Mouse (Mus musculus) ES-E14 (cell line): ENCODE measurements around the gene Zfp646. TPM values are rescaled to one million over a fixed set of nuclear protein-coding genes. Genes with fewer than 3 reads are reported as not detected.
"Not testable (repeated sequence)": the region's sequence is repeated elsewhere in the genome, so short reads cannot be mapped to it uniquely, and the experiment has no call there.

Experiments
- DNase-seq: peaks from one replicate; pipeline ENCODE4 v3.0.0-alpha.2; 2013; ENCODE audit warnings: low read depth, low spot score
- H3K27ac ChIP-seq: 2 replicates; pipeline ENCODE4 v1.5.1; 2012; ENCODE audit warnings: low read depth, mild to moderate bottlenecking, low read length, moderate library complexity, mixed read lengths; ENCODE audit not compliant: poor library complexity, insufficient read depth, severe bottlenecking
- H3K36me3 ChIP-seq: 2 replicates; pipeline ENCODE4 v1.6.1; 2012; ENCODE audit warnings: mild to moderate bottlenecking, low read length, moderate library complexity, mixed read lengths; ENCODE audit not compliant: control insufficient read depth, poor library complexity, insufficient read depth, severe bottlenecking
- H3K4me1 ChIP-seq, 2 experiments: fragments of 150-350 bp in 1 of 2; sonication (generic) in 1 of 2; 2 replicates each; pipeline ENCODE4 v1.6.1; 2012; ENCODE audit warnings: low read length in 2 of 2, mild to moderate bottlenecking in 1 of 2, mixed read lengths in 1 of 2; ENCODE audit not compliant: control insufficient read depth in 2 of 2, insufficient read depth in 2 of 2, poor library complexity in 1 of 2
- H3K4me3 ChIP-seq, 2 experiments: fragments of 150-350 bp in 1 of 2; sonication (generic) in 1 of 2; 2 replicates each; pipeline ENCODE4 v1.5.1; 2012; ENCODE audit warnings: low read length in 2 of 2, low read depth in 1 of 2, mild to moderate bottlenecking in 1 of 2, mixed read lengths in 1 of 2; ENCODE audit not compliant: insufficient read depth in 1 of 2, poor library complexity in 1 of 2, severe bottlenecking in 1 of 2
- H3K9ac ChIP-seq: 2 replicates; pipeline ENCODE4 v1.6.1; 2012; ENCODE audit warnings: low read depth, mild to moderate bottlenecking, low read length, mixed read lengths; ENCODE audit not compliant: poor library complexity, insufficient read depth, severe bottlenecking
- H3K9me3 ChIP-seq: fragments of 150-350 bp; sonication (generic); 2 replicates; pipeline ENCODE4 v1.6.1; 2012; ENCODE audit warnings: low read depth, mild to moderate bottlenecking, low read length; ENCODE audit not compliant: control insufficient read depth, insufficient read depth
- CHD2 ChIP-seq: IDR thresholded peaks from 2 replicates; pipeline ENCODE4 v1.6.1; 2014; ENCODE audit warnings: mild to moderate bottlenecking, low read depth, low read length, inconsistent platforms
- HCFC1 ChIP-seq: IDR thresholded peaks from 2 replicates; pipeline ENCODE4 v1.6.1; 2012; ENCODE audit warnings: low read length, inconsistent platforms, borderline replicate concordance; ENCODE audit not compliant: insufficient read depth
- MAFK ChIP-seq: IDR thresholded peaks from 2 replicates; pipeline ENCODE4 v1.6.1; 2014; ENCODE audit warnings: mild to moderate bottlenecking, low read depth, low read length, inconsistent platforms; ENCODE audit not compliant: insufficient read depth
- ZC3H11A ChIP-seq: IDR thresholded peaks from 2 replicates; pipeline ENCODE4 v1.6.1; 2012; ENCODE audit warnings: low read depth, mild to moderate bottlenecking, inconsistent platforms, low read length, borderline replicate concordance
- ZNF384 ChIP-seq: IDR thresholded peaks from 2 replicates; pipeline ENCODE4 v1.6.1; 2012; ENCODE audit warnings: low read depth, low read length, inconsistent platforms
- in situ Hi-C, 2 experiments: fragments of 600-800 bp; cut with MboI; formaldehyde crosslinking; loops; one replicate each; pipeline ENCODE4 v1.15.1; 2025; ENCODE audit warnings: low sequenced_read_pairs in 2 of 2, inconsistent platforms in 1 of 2; ENCODE audit not compliant: unreplicated experiment in 2 of 2
- total RNA-seq: library from RNA; depleted of rRNA; stranded (reverse); fragments of 300-350 nt; gene quantifications from 2 replicates; pipeline ENCODE4 v1.2.3, GENCODE M21; 2012

Gene Zfp646
- total RNA-seq, 1 experiment = 44.7 TPM

DNA sequence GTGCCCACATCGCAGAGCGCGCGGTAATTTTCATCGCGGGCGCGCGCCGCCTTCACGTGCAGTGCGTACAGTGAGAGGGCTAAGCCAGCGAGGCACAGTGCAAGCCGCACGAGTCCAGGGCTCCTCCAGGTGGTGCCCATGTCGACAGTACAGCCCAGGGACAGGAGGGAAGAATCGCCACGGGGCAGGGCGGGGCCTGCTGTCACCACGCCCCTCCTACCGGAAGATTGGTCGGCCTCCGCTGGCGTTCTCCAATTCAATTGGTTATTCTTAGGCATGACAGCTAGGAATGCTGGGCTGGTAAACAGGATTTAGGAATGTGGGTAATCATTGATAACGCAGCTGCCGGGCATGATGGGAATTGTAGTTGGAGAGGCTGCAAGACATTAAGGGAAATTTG, 19.4 kb downstream of the Zfp646 start, which contains the start of the genes Gm21974 and Vkorc1:
Gene Gm21974, minus strand, starts transcription at position 13 of the 400 bp plus-strand sequence.
Gene Vkorc1, minus strand, starts transcription at position 176 of the 400 bp plus-strand sequence.
- H3K9ac ChIP-seq = peak within 1 kb of the TSS; percentile 60
- in situ Hi-C loops = no loop called here
- TF ChIP-seq CHD2 (peak; percentile 51; the same call in 1 of the 2 replicates), HCFC1 (peak; percentile 93), MAFK (no peak)
- 0 out of 2 replicates have a peak within 1 kb of the TSS, but pooled peaks have one; percentile 22 for H3K27ac ChIP-seq
- H3K4me3 ChIP-seq = peak within 1 kb of the TSS; percentile 71 to 78
- no peaks in the 10 kb centered on the region for H3K9me3 ChIP-seq
- H3K36me3 ChIP-seq = peaks cover 7% of the 10 kb centered on the region; the same call in 1 of the 2 replicates
- peak; percentile 93 for DNase-seq
- peaks cover 0 to 5% of the 10 kb centered on the region in 2 experiments; a peak in 1 of 4 replicates for H3K4me1 ChIP-seq

DNA sequence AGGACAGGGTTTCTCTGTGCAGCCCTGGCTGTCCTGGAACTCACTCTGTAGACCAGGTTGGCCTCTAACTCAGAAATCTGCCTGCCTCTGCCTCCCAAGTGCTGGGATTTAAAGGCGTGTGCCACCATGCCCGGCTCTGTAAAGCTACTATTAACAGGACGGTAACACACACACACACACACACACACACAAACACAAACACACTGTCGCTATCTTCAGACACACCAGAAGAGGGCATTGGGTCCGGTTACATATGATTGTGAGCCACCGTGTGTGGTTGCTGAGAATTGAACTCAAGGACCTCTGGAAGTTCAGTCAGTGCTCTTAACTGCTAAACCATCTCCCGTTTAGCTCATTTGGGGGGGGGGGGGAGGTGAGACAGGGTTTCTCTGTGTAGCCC, 19.9 kb downstream of the Zfp646 start:
- H3K9me3 ChIP-seq, H3K4me1 ChIP-seq, H3K36me3 ChIP-seq, H3K27ac ChIP-seq, in situ Hi-C loops, DNase-seq: not testable (repeated sequence)
- Histone ChIP-seq H3K4me3 (peak overlapping the region; percentile 9 to 78; a peak in 3 of 4 replicates), H3K9ac (peak overlapping the region; percentile 31; the same call in 1 of the 2 replicates)

DNA sequence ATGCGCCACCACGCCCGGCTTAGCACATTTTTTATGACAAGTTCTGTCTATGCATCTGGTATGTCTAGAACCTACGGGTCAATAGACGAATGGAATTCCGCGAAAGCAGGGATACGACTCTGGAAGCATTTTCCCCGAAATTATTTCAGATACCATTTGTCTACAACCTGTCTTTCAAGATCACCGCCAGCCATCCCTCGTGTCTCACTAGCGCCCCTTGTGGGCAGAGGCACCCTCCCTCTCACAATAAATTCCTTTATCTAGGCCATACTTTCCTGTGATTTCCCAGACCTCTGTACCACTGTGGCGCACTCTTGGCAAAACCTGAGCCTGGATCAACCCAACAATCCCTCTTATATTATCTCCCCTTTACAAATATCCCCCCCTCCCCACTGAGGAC, 20.4 kb downstream of the Zfp646 start:
- in situ Hi-C loops = no loop called here
- Histone ChIP-seq H3K4me1 (peaks cover 0 to 5% of the 10 kb centered on the region in 2 experiments; a peak in 1 of 4 replicates), H3K9me3 (no peaks in the 10 kb centered on the region), H3K36me3 (peaks cover 7% of the 10 kb centered on the region; the same call in 1 of the 2 replicates), H3K9ac (no peak overlapping the region), H3K4me3 (0 out of 4 replicates have a peak overlapping the region, but pooled peaks of 1 of the 2 experiments have one; percentile 3), H3K27ac (no peak overlapping the region)
- TF ChIP-seq CHD2 (no peak), ZC3H11A (0 out of 2 replicates have a peak, but pooled peaks have one; percentile 3), HCFC1 (peak; percentile 28; the same call in 1 of the 2 replicates), MAFK (no peak), ZNF384 (no peak)
- DNase-seq = peak; percentile 84

DNA sequence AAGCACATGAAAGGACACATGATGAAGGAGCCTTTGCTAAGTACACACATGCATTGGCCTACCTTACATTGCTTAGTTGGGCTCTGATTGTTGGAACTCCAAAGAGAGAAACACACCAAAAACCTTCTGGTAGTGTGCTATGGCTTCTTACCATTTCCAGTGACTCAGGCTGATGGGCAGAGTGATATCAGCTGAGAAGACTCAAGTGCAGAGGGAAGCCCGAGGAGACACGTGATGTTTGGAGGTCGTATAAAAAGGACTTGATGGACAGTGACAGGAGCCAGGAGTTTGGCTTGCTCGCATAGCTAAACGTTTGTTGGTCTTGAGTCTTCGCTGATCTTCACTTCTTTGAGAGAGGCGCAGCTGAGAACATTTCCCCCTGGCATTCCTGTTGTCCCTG, 21.5 kb downstream of the Zfp646 start:
- H3K9me3 ChIP-seq = no peaks in the 10 kb centered on the region
- H3K4me3 ChIP-seq = no peak overlapping the region
- in situ Hi-C loops = no loop called here
- H3K4me1 ChIP-seq = peaks cover 0 to 5% of the 10 kb centered on the region in 2 experiments; a peak in 1 of 4 replicates
- H3K36me3 ChIP-seq = peaks cover 7% of the 10 kb centered on the region; the same call in 1 of the 2 replicates
- no peak overlapping the region for H3K27ac ChIP-seq
- TF ChIP-seq HCFC1 = no peak
- H3K9ac ChIP-seq = no peak overlapping the region
- no peak for DNase-seq

DNA sequence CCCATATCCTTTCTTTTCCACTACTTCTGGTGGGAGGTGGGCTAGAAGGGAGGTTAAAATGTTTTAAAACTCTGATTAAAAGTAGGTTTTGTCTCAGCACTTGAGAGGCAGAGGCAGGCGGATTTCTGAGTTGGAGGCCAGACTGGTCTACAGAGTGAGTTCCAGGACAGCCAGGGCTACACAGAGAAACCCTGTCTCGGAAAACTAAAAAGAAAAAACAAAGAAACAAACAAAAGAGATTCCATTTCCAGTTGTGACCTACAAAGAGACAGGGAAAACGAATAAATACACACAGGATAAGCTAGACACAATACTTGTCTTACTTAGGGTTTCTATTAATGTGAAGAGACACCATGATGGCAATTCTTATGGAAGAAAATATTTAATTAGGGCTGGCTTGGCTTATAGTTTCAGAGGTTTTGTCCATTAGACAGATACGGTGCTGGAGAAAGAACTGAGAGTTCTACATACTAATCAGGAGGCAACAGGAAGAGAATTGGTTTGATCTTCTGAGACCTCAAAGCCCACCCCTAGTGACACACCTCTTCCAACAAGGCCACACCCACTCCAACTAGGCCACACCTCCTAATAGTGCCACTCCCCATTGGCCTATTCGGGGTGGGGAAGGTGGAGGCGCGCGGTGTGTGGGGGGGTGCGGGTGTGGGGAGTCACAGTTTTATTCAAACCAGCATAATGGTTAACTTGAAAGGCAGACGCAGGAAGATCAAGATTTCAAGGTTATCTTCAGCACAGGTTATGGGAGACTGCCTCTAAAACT, 22.3 kb downstream of the Zfp646 start:
- H3K4me3 ChIP-seq = no peak overlapping the region
- no peak for DNase-seq
- 0 out of 2 replicates have a peak, but pooled peaks cover under 1% of the 10 kb centered on the region for H3K36me3 ChIP-seq
- TF ChIP-seq ZNF384 = no peak
- TF ChIP-seq CHD2 = no peak
- TF ChIP-seq ZC3H11A = no peak
- no peak for TF ChIP-seq HCFC1
- TF ChIP-seq MAFK = no peak
- no peak overlapping the region for H3K27ac ChIP-seq
- H3K9ac ChIP-seq = no peak overlapping the region
- in situ Hi-C loops = no loop called here
- peaks cover 0 to 5% of the 10 kb centered on the region in 2 experiments; a peak in 1 of 4 replicates for H3K4me1 ChIP-seq
- H3K9me3 ChIP-seq = no peaks in the 10 kb centered on the region
